ENCODE assay signal across 8 mouse cellular contexts in genomic region chr2:25607761-25608622, GRCm38 (mm10). TPM values are rescaled to one million over a fixed set of nuclear protein-coding genes. Genes with fewer than 3 reads are reported as not detected.
DNase-seq lines count a peak whose midpoint lies in the region; ATAC-seq lines count a peak whose summit lies in the region.

Gene Rabl6, minus strand, starts transcription at chr2:25608521.

- WGBS in hindbrain, embryonic 11.5 days = under 1% methylated on average over 80 of the region's 80 CpGs

- H3K27me3 ChIP-seq in hindbrain, embryonic 11.5 days (ENCODE audit: control insufficient read depth, insufficient read depth, low read length) = peaks cover 5% of the 10 kb centered on the region; the same call in 1 of the 2 replicates

- peak within 1 kb of the TSS; percentile 96 for H3K4me3 ChIP-seq in hindbrain, embryonic 11.5 days (ENCODE audit: low read depth, low read length)

- H3K27ac ChIP-seq in hindbrain, embryonic 11.5 days (ENCODE audit: low read depth, low read length) = peak within 1 kb of the TSS; percentile 91

- H3K4me2 ChIP-seq in hindbrain, embryonic 11.5 days (replicated peaks; ENCODE audit: low read depth, low read length) = peak within 1 kb of the TSS; percentile 64

- no peaks in the 10 kb centered on the region for H3K9me3 ChIP-seq in hindbrain, embryonic 11.5 days (ENCODE audit: control insufficient read depth, low read length)

- peak; percentile 89 for DNase-seq in MN1 (ENCODE audit: low spot score)
- DNase-seq in cerebellum, adult 9-10 months = peak; percentile 90
- DNase-seq in frontal cortex, adult 2 months (ENCODE audit: extremely low spot score in 1 of 2, low spot score in 1 of 2) = peak; percentile 76 to 93
- DNase-seq in hindbrain, embryonic 11.5 days (ENCODE audit: low spot score) = peak; percentile 93
- peak; percentile 87 to 92 for DNase-seq in layer of hippocampus, postnatal 10 days (ENCODE audit: low spot score in 2 of 2)
- peak; percentile 93 for DNase-seq in lung, postnatal 10 days
- DNase-seq in ovary, postnatal 36 days (ENCODE audit: low spot score) = peak; percentile 89
- DNase-seq in thymus, postnatal 25 days = peak; percentile 87

- peaks cover 3% of the 10 kb centered on the region; the same call in 1 of the 2 replicates for H3K4me1 ChIP-seq in hindbrain, embryonic 11.5 days (replicated peaks; ENCODE audit: control insufficient read depth, insufficient read depth, low read length)

- H3K36me3 ChIP-seq in hindbrain, embryonic 11.5 days (ENCODE audit: control insufficient read depth, insufficient read depth, low read length) = no peaks in the 10 kb centered on the region

- ATAC-seq in hindbrain, embryonic 11.5 days (ENCODE audit: low FRiP score) = peak; percentile 90

- peak within 1 kb of the TSS; percentile 96 for H3K9ac ChIP-seq in hindbrain, embryonic 11.5 days (ENCODE audit: low read depth, low read length)

RNA-seq across cellular contexts. Expression of gene Rabl6, which starts in this region (rescaled TPM):
- polyA plus RNA-seq in frontal cortex, adult 2 months (2012; rRNA removed) = 130 and 148 TPM in 2 replicates
- 53.3 and 55.3 TPM in 2 replicates for polyA plus RNA-seq in hindbrain, embryonic 11.5 days (2014; fragmentation: Nextera tagmentation; extraction: Ambion mirVana)
- total RNA-seq in layer of hippocampus, postnatal 10 days (2021) = 10 to 100 TPM; 84.7 to 96.9 TPM

Comparison
In these comparisons a context has a peak if more than half of its experiments do, and no peak if none do; other contexts are left out.
1. Peak in every context shown above with its lines: DNase-seq, ATAC-seq, H3K4me3 ChIP-seq and H3K27ac ChIP-seq.